Mouse (Mus musculus): Measurements from ENCODE around the gene Fam50a. TPM values are rescaled to one million over a fixed set of nuclear protein-coding genes. Genes with fewer than 3 reads are reported as not detected.

The Fam50a gene
- 224 TPM in 1 of 2 replicates, not detected in the other for polyA plus RNA-seq (2012; ENCODE audit: insufficient read depth, insufficient read length, low replicate concordance, missing spikeins)

DNA sequence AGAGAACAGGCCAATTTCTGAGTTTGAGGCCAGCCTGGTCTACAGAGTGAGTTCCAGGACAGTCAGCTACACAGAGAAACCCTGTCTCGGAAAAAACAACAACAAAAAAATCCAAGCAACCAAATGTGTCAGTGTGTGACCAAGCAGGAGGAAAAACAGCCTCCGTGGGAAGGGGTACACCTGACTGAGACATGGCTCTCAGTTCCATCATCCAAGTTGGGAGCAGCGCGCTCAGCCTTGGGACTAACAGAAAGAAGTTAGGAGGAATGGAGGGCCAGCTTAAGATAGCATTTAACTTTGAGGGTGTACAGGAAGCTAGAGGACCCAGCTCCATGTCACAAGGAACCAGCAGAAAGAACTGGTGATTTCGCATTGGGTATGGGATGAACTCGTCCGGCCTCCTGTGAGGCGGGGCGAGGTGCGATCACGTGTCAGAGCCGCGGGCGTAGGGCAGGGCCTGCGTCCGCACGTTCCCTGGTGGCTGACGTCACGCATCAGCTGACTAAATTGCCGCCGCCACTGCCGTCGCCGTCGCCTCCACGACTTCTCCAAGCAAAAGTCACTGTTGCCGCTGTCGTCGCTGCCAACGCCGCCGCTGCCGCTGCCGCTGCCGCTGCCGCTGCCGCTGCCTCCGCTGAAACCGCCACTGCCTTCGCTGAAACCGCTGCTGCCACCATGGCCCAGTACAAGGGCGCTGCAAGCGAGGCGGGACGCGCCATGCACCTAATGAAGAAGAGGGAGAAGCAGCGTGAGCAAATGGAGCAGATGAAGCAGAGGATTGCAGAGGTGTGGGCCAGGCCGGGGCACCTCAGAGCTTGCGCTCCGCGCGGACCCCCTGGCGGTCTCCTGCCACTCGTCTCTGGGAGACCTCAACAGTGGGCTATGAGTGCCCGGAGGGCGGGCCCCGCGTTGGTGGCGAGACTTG is at the start of gene Fam50a:
Fam50a (plus strand) TSS at position 494 of the 925 bp plus-strand sequence.
- Histone ChIP-seq H3K4me3 (ENCODE audit: insufficient read depth, low read depth, low read length) (peak within 1 kb of the TSS; percentile 92), H3K4me1 (ENCODE audit: control insufficient read depth, insufficient read depth, low read length) (peaks cover 7% of the 10 kb centered on the region; the same call in 1 of the 2 replicates), H3K27ac (ENCODE audit: insufficient read depth, low read depth, low read length) (peak within 1 kb of the TSS; percentile 92)
- no peak for TF ChIP-seq CTCF (IDR thresholded peaks at IDR 0.05; ENCODE audit: insufficient read depth, low read depth, low read length)
- TF ChIP-seq POLR2A (IDR thresholded peaks at IDR 0.05; ENCODE audit: insufficient read depth, low read depth, low read length): peak; percentile 53; the same call in 1 of the 2 replicates
- WGBS: 22% methylated on average over 59 of the region's 59 CpGs

GRCm38 (mm10) chrX:74269736-74270061 is 43.1 kb upstream of the Fam50a start:
- WGBS: 15% methylated on average over 3 of the region's 3 CpGs
- no peak for TF ChIP-seq CTCF (IDR thresholded peaks at IDR 0.05; ENCODE audit: insufficient read depth, low read depth, low read length)
- TF ChIP-seq POLR2A (IDR thresholded peaks at IDR 0.05; ENCODE audit: insufficient read depth, low read depth, low read length): no peak
- H3K27ac ChIP-seq (ENCODE audit: insufficient read depth, low read depth, low read length): peak overlapping the region; percentile 100

GRCm38 (mm10) chrX:74270062-74270901 is 42.6 kb upstream of the Fam50a start, which contains the start of gene Rpl10:
TSS of gene Rpl10 (plus strand) at chrX:74270812.
- H3K27ac ChIP-seq (ENCODE audit: insufficient read depth, low read depth, low read length): peak within 1 kb of the TSS; percentile 100
- 15% methylated on average over 42 of the region's 42 CpGs for WGBS
- peak; percentile 83 for TF ChIP-seq POLR2A (IDR thresholded peaks at IDR 0.05; ENCODE audit: insufficient read depth, low read depth, low read length)
- no peak for TF ChIP-seq CTCF (IDR thresholded peaks at IDR 0.05; ENCODE audit: insufficient read depth, low read depth, low read length)
- peak within 1 kb of the TSS; percentile 76 for H3K4me3 ChIP-seq (ENCODE audit: insufficient read depth, low read depth, low read length)
- no peaks in the 10 kb centered on the region for H3K4me1 ChIP-seq (ENCODE audit: control insufficient read depth, insufficient read depth, low read length)

More at GRCm38 (mm10) chrX:74269736-74270061, 43.1 kb upstream of the Fam50a start:
- Histone ChIP-seq H3K4me3 (ENCODE audit: insufficient read depth, low read depth, low read length) (peak overlapping the region; percentile 61), H3K4me1 (ENCODE audit: control insufficient read depth, insufficient read depth, low read length) (no peaks in the 10 kb centered on the region)

GRCm38 (mm10) chrX:74270902-74271551 is 41.8 kb upstream of the Fam50a start:
- Histone ChIP-seq H3K4me3 (ENCODE audit: insufficient read depth, low read depth, low read length) (peak overlapping the region; percentile 76), H3K27ac (ENCODE audit: insufficient read depth, low read depth, low read length) (peak overlapping the region; percentile 44; the same call in 1 of the 2 replicates), H3K4me1 (ENCODE audit: control insufficient read depth, insufficient read depth, low read length) (no peaks in the 10 kb centered on the region)
- WGBS: 10% methylated on average over 27 of the region's 27 CpGs
- TF ChIP-seq POLR2A (IDR thresholded peaks at IDR 0.05; ENCODE audit: insufficient read depth, low read depth, low read length): no peak
- TF ChIP-seq CTCF (IDR thresholded peaks at IDR 0.05; ENCODE audit: insufficient read depth, low read depth, low read length): no peak

DNA sequence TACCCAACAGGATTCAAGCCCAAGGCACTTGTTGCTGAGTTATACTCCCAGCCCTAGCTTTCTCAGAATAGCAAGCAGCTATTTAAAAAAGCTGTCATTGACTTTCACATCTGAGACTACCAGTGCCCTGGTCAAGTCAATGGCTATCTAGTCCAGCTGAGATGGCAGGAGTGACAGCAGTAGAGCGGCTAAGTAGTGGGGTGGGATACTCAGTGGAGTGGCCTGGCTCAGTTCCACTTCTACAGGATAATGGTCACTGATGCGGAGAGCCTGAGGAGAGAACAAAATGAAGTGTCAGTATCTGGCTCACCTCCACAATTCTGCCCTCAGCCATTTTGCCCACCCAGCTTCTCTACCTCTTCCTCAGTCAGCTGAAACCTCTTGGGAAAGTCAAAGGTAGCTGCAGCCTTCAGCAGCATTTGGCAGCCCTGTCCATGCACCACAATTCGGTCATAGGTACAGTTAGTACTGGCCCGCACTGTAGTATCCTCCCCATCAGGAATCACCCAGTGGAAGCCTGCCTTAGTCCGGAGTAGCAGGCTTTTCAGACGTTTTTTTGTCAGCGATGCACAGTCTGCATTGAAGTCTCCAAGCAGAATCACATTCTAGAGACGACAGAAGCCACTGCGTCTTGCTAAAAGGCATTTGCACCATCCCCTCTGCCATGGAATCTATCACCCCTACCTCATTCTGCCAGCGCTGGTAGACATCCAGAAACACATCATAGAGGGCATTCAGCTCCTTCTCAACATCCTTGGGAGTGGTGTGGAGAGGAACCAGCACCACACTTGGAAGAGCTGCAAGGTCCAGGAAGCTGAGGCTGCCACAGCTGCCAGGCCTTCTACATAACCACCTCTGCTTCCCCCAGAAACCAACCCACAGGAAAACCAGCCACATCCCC is 39.2 kb upstream of the Fam50a start:
- WGBS: 38% methylated on average over 10 of the region's 10 CpGs
- TF ChIP-seq CTCF (IDR thresholded peaks at IDR 0.05; ENCODE audit: insufficient read depth, low read depth, low read length): no peak
- TF ChIP-seq POLR2A (IDR thresholded peaks at IDR 0.05; ENCODE audit: insufficient read depth, low read depth, low read length): no peak
- Histone ChIP-seq H3K4me1 (ENCODE audit: control insufficient read depth, insufficient read depth, low read length) (no peaks in the 10 kb centered on the region), H3K27ac (ENCODE audit: insufficient read depth, low read depth, low read length) (no peak overlapping the region), H3K4me3 (ENCODE audit: insufficient read depth, low read depth, low read length) (no peak overlapping the region)

DNA sequence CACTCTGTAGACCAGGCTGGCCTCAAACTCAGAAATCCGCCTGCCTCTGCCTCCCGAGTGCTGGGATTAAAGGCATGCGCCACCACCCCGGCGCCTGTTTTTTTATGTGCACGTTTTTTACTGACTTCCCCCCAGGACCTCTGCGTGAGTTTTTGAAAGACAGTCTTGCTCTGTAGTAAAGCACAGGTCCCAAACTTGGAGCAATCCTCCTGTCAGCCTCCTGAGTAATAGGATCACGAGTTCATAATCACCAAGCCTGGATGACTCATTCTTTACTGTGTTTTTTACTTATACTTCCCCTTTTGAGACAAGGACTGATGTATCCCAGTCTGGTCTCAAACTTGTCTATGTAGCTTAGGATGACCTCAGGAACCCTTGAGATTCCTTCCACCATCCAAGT is 34.9 kb upstream of the Fam50a start:
- 75% methylated on average over 8 of the region's 8 CpGs for WGBS
- H3K27ac ChIP-seq (ENCODE audit: insufficient read depth, low read depth, low read length): no peak overlapping the region
- H3K4me3 ChIP-seq (ENCODE audit: insufficient read depth, low read depth, low read length): no peak overlapping the region
- peaks cover 5% of the 10 kb centered on the region for H3K4me1 ChIP-seq (ENCODE audit: control insufficient read depth, insufficient read depth, low read length)
- TF ChIP-seq POLR2A (IDR thresholded peaks at IDR 0.05; ENCODE audit: insufficient read depth, low read depth, low read length): no peak
- no peak for TF ChIP-seq CTCF (IDR thresholded peaks at IDR 0.05; ENCODE audit: insufficient read depth, low read depth, low read length)

DNA sequence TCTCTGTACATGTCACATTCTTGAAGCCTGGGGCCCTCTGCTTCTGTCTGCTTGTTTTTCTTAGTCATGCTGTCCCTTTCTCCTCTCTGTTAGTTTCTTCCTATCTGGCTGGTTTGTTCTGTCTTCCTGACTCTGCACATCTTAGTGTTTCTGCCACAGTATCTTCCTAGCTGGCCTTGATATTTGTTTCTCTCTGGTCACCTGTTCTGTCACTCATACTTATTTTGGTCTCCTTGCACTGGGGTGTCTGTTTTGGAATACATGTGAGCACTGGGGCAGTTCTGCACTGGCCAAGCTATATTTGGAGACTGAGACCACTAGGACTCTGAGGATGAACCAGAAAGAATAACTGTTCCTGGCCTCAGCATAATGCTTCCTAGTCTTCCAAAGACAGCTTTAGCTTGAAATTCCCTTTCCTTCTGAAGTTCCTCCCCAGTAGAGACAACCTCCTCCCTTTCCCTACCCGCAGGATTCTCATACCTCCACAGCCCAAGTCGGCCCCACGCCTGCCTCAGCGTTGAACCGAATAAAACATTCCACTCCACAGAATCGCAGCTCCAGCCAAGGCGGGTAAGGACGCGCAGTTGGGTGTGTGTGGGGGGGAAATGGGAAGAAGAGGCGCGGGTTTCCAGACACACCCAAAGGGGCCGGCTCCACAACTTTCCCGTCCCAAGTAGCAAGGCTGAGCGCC is 31.6 kb upstream of the Fam50a start:
- H3K4me1 ChIP-seq (ENCODE audit: control insufficient read depth, insufficient read depth, low read length): peaks cover 15% of the 10 kb centered on the region
- TF ChIP-seq POLR2A (IDR thresholded peaks at IDR 0.05; ENCODE audit: insufficient read depth, low read depth, low read length) (no peak), CTCF (IDR thresholded peaks at IDR 0.05; ENCODE audit: insufficient read depth, low read depth, low read length) (no peak)
- no peak overlapping the region for H3K27ac ChIP-seq (ENCODE audit: insufficient read depth, low read depth, low read length)
- WGBS: 15% methylated on average over 14 of the region's 14 CpGs
- peak overlapping the region; percentile 79 for H3K4me3 ChIP-seq (ENCODE audit: insufficient read depth, low read depth, low read length)
